Mouse (Mus musculus): ENCODE measurements around the gene Gnao1. TPM values are rescaled to one million over a fixed set of nuclear protein-coding genes. Genes with fewer than 3 reads are reported as not detected.

Gene Gnao1
- polyA plus RNA-seq, 1 experiment from 2014 or later, result 2.8 TPM

GRCm38 (mm10) chr8:93852851-93853461 lies 43.2 kb downstream of the Gnao1 start:
- ATAC-seq (ENCODE audit: low FRiP score, low read depth), result no peak
- no peaks in the 10 kb centered on the region for H3K4me1 ChIP-seq
- H3K27me3 ChIP-seq, result no peaks in the 10 kb centered on the region
- H3K9me3 ChIP-seq, result no peaks in the 10 kb centered on the region
- H3K4me2 ChIP-seq (replicated peaks), result no peak overlapping the region
- no peaks in the 10 kb centered on the region for H3K36me3 ChIP-seq
- no peak overlapping the region for H3K9ac ChIP-seq
- H3K4me3 ChIP-seq, result no peak overlapping the region
- no peak overlapping the region for H3K27ac ChIP-seq
- 82% methylated on average over 9 of the region's 9 CpGs for WGBS

GRCm38 (mm10) chr8:93854676-93855075 lies 44.9 kb downstream of the Gnao1 start:
- Histone ChIP-seq H3K27ac (no peak overlapping the region), H3K4me3 (no peak overlapping the region), H3K9me3 (no peaks in the 10 kb centered on the region), H3K27me3 (no peaks in the 10 kb centered on the region), H3K4me2 (replicated peaks) (no peak overlapping the region), H3K36me3 (no peaks in the 10 kb centered on the region), H3K9ac (no peak overlapping the region), H3K4me1 (no peaks in the 10 kb centered on the region)
- ATAC-seq (ENCODE audit: low FRiP score, low read depth), result no peak
- 31% methylated on average over 5 of the region's 5 CpGs for WGBS

- Histone ChIP-seq H3K9ac (no peak overlapping the region), H3K4me1 (no peaks in the 10 kb centered on the region), H3K4me3 (no peak overlapping the region), H3K4me2 (replicated peaks) (no peak overlapping the region), H3K27ac (no peak overlapping the region), H3K36me3 (no peaks in the 10 kb centered on the region), H3K9me3 (no peaks in the 10 kb centered on the region), H3K27me3 (no peaks in the 10 kb centered on the region)
- no peak for ATAC-seq (ENCODE audit: low FRiP score, low read depth)
- WGBS, result 64% methylated on average over 4 of the region's 4 CpGs
Measured at GRCm38 (mm10) chr8:93855272-93855671, 45.5 kb downstream of the Gnao1 start.

- Histone ChIP-seq H3K4me1 (no peaks in the 10 kb centered on the region), H3K27me3 (no peaks in the 10 kb centered on the region), H3K4me2 (replicated peaks) (no peak overlapping the region), H3K27ac (no peak overlapping the region), H3K4me3 (no peak overlapping the region), H3K9ac (no peak overlapping the region), H3K9me3 (no peaks in the 10 kb centered on the region), H3K36me3 (no peaks in the 10 kb centered on the region)
- no peak for ATAC-seq (ENCODE audit: low FRiP score, low read depth)
- WGBS, result 74% methylated on average over 4 of the region's 4 CpGs
Measured at GRCm38 (mm10) chr8:93857144-93857543, 47.4 kb downstream of the Gnao1 start.

GRCm38 (mm10) chr8:93858286-93858685 lies 48.5 kb downstream of the Gnao1 start:
- H3K36me3 ChIP-seq, result no peaks in the 10 kb centered on the region
- no peaks in the 10 kb centered on the region for H3K9me3 ChIP-seq
- H3K9ac ChIP-seq, result no peak overlapping the region
- no peak overlapping the region for H3K4me3 ChIP-seq
- no peak overlapping the region for H3K4me2 ChIP-seq (replicated peaks)
- no peaks in the 10 kb centered on the region for H3K27me3 ChIP-seq
- WGBS, result 62% methylated on average over 1 of the region's 1 CpGs
- no peak overlapping the region for H3K27ac ChIP-seq
- no peak for ATAC-seq (ENCODE audit: low FRiP score, low read depth)
- H3K4me1 ChIP-seq, result no peaks in the 10 kb centered on the region

GRCm38 (mm10) chr8:93860020-93860419 lies 50.3 kb downstream of the Gnao1 start:
- Histone ChIP-seq H3K4me1 (no peaks in the 10 kb centered on the region), H3K36me3 (no peaks in the 10 kb centered on the region), H3K27ac (no peak overlapping the region), H3K4me2 (replicated peaks) (no peak overlapping the region), H3K27me3 (no peaks in the 10 kb centered on the region), H3K9me3 (no peaks in the 10 kb centered on the region), H3K4me3 (no peak overlapping the region), H3K9ac (no peak overlapping the region; the same call in 1 of the 2 replicates)
- WGBS, result 36% methylated on average over 4 of the region's 4 CpGs
- no peak for ATAC-seq (ENCODE audit: low FRiP score, low read depth)

GRCm38 (mm10) chr8:93864064-93864463 lies 54.3 kb downstream of the Gnao1 start:
- Histone ChIP-seq H3K27ac (no peak overlapping the region), H3K27me3 (no peaks in the 10 kb centered on the region), H3K4me2 (replicated peaks) (no peak overlapping the region), H3K4me3 (no peak overlapping the region), H3K36me3 (no peaks in the 10 kb centered on the region), H3K9ac (no peak overlapping the region), H3K4me1 (no peaks in the 10 kb centered on the region), H3K9me3 (no peaks in the 10 kb centered on the region)
- WGBS, result 39% methylated on average over 7 of the region's 7 CpGs
- ATAC-seq (ENCODE audit: low FRiP score, low read depth), result no peak

GRCm38 (mm10) chr8:93866271-93866670 lies 56.5 kb downstream of the Gnao1 start:
- WGBS, result 85% methylated on average over 7 of the region's 7 CpGs
- ATAC-seq (ENCODE audit: low FRiP score, low read depth), result no peak

GRCm38 (mm10) chr8:93868486-93869221 lies 58.9 kb downstream of the Gnao1 start:
- Histone ChIP-seq H3K4me1 (no peaks in the 10 kb centered on the region), H3K27ac (no peak overlapping the region), H3K9me3 (no peaks in the 10 kb centered on the region), H3K27me3 (no peaks in the 10 kb centered on the region), H3K36me3 (no peaks in the 10 kb centered on the region), H3K4me3 (no peak overlapping the region), H3K4me2 (replicated peaks) (no peak overlapping the region), H3K9ac (no peak overlapping the region)
- 78% methylated on average over 5 of the region's 5 CpGs for WGBS
- ATAC-seq (ENCODE audit: low FRiP score, low read depth), result no peak

More at GRCm38 (mm10) chr8:93866271-93866670, 56.5 kb downstream of the Gnao1 start:
- no peak overlapping the region for H3K27ac ChIP-seq
- no peaks in the 10 kb centered on the region for H3K27me3 ChIP-seq
- H3K4me3 ChIP-seq, result no peak overlapping the region
- no peaks in the 10 kb centered on the region for H3K4me1 ChIP-seq
- no peaks in the 10 kb centered on the region for H3K9me3 ChIP-seq
- H3K9ac ChIP-seq, result no peak overlapping the region
- H3K4me2 ChIP-seq (replicated peaks), result no peak overlapping the region
- H3K36me3 ChIP-seq, result no peaks in the 10 kb centered on the region

- 82% methylated on average over 5 of the region's 5 CpGs for WGBS
- Histone ChIP-seq H3K27me3 (no peaks in the 10 kb centered on the region), H3K27ac (no peak overlapping the region), H3K9ac (no peak overlapping the region), H3K4me3 (no peak overlapping the region), H3K36me3 (no peaks in the 10 kb centered on the region), H3K4me1 (no peaks in the 10 kb centered on the region), H3K9me3 (no peaks in the 10 kb centered on the region), H3K4me2 (replicated peaks) (no peak overlapping the region)
- no peak for ATAC-seq (ENCODE audit: low FRiP score, low read depth)
Measured at GRCm38 (mm10) chr8:93871275-93871674, 61.5 kb downstream of the Gnao1 start.

GRCm38 (mm10) chr8:93878396-93878795 lies 68.6 kb downstream of the Gnao1 start:
- Histone ChIP-seq H3K27ac (no peak overlapping the region), H3K9me3 (no peaks in the 10 kb centered on the region), H3K4me1 (no peaks in the 10 kb centered on the region), H3K4me3 (no peak overlapping the region), H3K9ac (no peak overlapping the region), H3K36me3 (no peaks in the 10 kb centered on the region), H3K27me3 (no peaks in the 10 kb centered on the region), H3K4me2 (replicated peaks) (no peak overlapping the region)
- WGBS, result 80% methylated on average over 4 of the region's 4 CpGs
- ATAC-seq (ENCODE audit: low FRiP score, low read depth), result no peak

GRCm38 (mm10) chr8:93879966-93880365 lies 70.2 kb downstream of the Gnao1 start:
- ATAC-seq (ENCODE audit: low FRiP score, low read depth), result no peak
- Histone ChIP-seq H3K27me3 (no peaks in the 10 kb centered on the region), H3K4me2 (replicated peaks) (no peak overlapping the region), H3K4me3 (no peak overlapping the region), H3K9ac (no peak overlapping the region), H3K36me3 (no peaks in the 10 kb centered on the region), H3K9me3 (no peaks in the 10 kb centered on the region), H3K27ac (no peak overlapping the region), H3K4me1 (no peaks in the 10 kb centered on the region)
- WGBS, result 87% methylated on average over 7 of the region's 7 CpGs

GRCm38 (mm10) chr8:93881381-93881780 lies 71.6 kb downstream of the Gnao1 start:
- Histone ChIP-seq H3K9ac (no peak overlapping the region), H3K27me3 (no peaks in the 10 kb centered on the region), H3K4me2 (replicated peaks) (no peak overlapping the region), H3K27ac (no peak overlapping the region), H3K9me3 (no peaks in the 10 kb centered on the region), H3K4me3 (no peak overlapping the region), H3K36me3 (no peaks in the 10 kb centered on the region), H3K4me1 (no peaks in the 10 kb centered on the region)
- no peak for ATAC-seq (ENCODE audit: low FRiP score, low read depth)
- WGBS, result 85% methylated on average over 6 of the region's 6 CpGs
